Mouse (Mus musculus) neural tube, embryonic 13.5 days (tissue): ENCODE data around the gene Olfr417. TPM values are rescaled to one million over a fixed set of nuclear protein-coding genes. Genes with fewer than 3 reads are reported as not detected.
"Not testable (repeated sequence)": the region's sequence is repeated elsewhere in the genome, so short reads cannot be mapped to it uniquely, and the experiment has no call there.

Experiments used
- ATAC-seq: fragments of 200-750 bp; cut with Nextera tagmentation; 2 replicates; pipeline ENCODE4 v1.8.0; 2017; ENCODE audit warnings: low read depth, mild to moderate bottlenecking, moderate TSS enrichment, moderate library complexity
- H3K27ac ChIP-seq: fragments of 300-500 bp; sonication (generic); replicated peaks from 2 replicates; pipeline ENCODE4 v1.5.1; 2015; ENCODE audit warnings: moderate library complexity, mild to moderate bottlenecking, inconsistent platforms
- H3K27me3 ChIP-seq: fragments of 300-500 bp; sonication (generic); 2 replicates; pipeline ENCODE4 v1.6.1; 2015; ENCODE audit warnings: mild to moderate bottlenecking, inconsistent platforms
- H3K36me3 ChIP-seq: fragments of 300-500 bp; sonication (generic); 2 replicates; pipeline ENCODE4 v1.6.1; 2015; ENCODE audit warnings: mild to moderate bottlenecking, inconsistent platforms
- H3K4me1 ChIP-seq: fragments of 300-500 bp; sonication (generic); replicated peaks from 2 replicates; pipeline ENCODE4 v1.6.1; 2015; ENCODE audit warnings: inconsistent platforms
- H3K4me2 ChIP-seq: fragments of 300-500 bp; sonication (generic); 2 replicates; pipeline ENCODE4 v1.6.1; 2015; ENCODE audit warnings: inconsistent platforms, mild to moderate bottlenecking, moderate library complexity
- H3K4me3 ChIP-seq: fragments of 300-500 bp; sonication (generic); 2 replicates; pipeline ENCODE4 v1.5.1; 2015; ENCODE audit warnings: mild to moderate bottlenecking, inconsistent platforms
- H3K9ac ChIP-seq: fragments of 300-500 bp; sonication (generic); 2 replicates; pipeline ENCODE4 v1.6.1; 2015; ENCODE audit warnings: moderate library complexity, mild to moderate bottlenecking, inconsistent platforms
- H3K9me3 ChIP-seq: fragments of 300-500 bp; sonication (generic); 2 replicates; pipeline ENCODE4 v1.6.1; 2016; ENCODE audit warnings: inconsistent platforms
- WGBS: fragments of 180-500 bp; shearing (Covaris S2); methylation state at CpG from one replicate; pipeline ENCODE4 v1.1.7; 2015; 5-methylcytosine and 5-hydroxymethylcytosine counted together
- polyA plus RNA-seq: library from polyadenylated mRNA; unstranded; fragments of >200 nt; fragmentation: Nextera tagmentation; extraction: Ambion mirVana; gene quantifications from 2 replicates; pipeline ENCODE4 v1.2.1, GENCODE M21; 2015

The Olfr417 gene
- polyA plus RNA-seq = not detected in 2 replicates

GRCm38 (mm10) chr1:174364882-174365451 is at the start of gene Olfr417:
Olfr417 (plus strand) TSS chr1:174365122.
- WGBS = 81% methylated on average over 2 of the region's 2 CpGs

GRCm38 (mm10) chr1:174317308-174317707 is 47.6 kb upstream of the Olfr417 start:
- H3K27ac ChIP-seq = no peak overlapping the region
- H3K4me2 ChIP-seq = no peak overlapping the region
- H3K27me3 ChIP-seq = no peaks in the 10 kb centered on the region
- no peak overlapping the region for H3K9ac ChIP-seq
- H3K4me3 ChIP-seq = no peak overlapping the region
- no peaks in the 10 kb centered on the region for H3K4me1 ChIP-seq
- no peak for ATAC-seq
- no peaks in the 10 kb centered on the region for H3K36me3 ChIP-seq
- WGBS = 78% methylated on average over 2 of the region's 2 CpGs
- no peaks in the 10 kb centered on the region for H3K9me3 ChIP-seq

More at GRCm38 (mm10) chr1:174364882-174365451, at the start of gene Olfr417:
- Histone ChIP-seq H3K4me1 (no peaks in the 10 kb centered on the region), H3K4me2 (no peak within 1 kb of the TSS), H3K27ac (no peak within 1 kb of the TSS), H3K9ac (no peak within 1 kb of the TSS), H3K4me3 (no peak within 1 kb of the TSS), H3K9me3 (no peaks in the 10 kb centered on the region), H3K36me3 (no peaks in the 10 kb centered on the region), H3K27me3 (no peaks in the 10 kb centered on the region)
- ATAC-seq = no peak

- ATAC-seq = no peak
- Histone ChIP-seq H3K4me1 (no peaks in the 10 kb centered on the region), H3K9ac (no peak within 1 kb of the TSS), H3K27ac (no peak within 1 kb of the TSS), H3K9me3 (no peaks in the 10 kb centered on the region), H3K4me2 (no peak within 1 kb of the TSS), H3K27me3 (no peaks in the 10 kb centered on the region), H3K36me3 (no peaks in the 10 kb centered on the region), H3K4me3 (no peak within 1 kb of the TSS)
These were observed 34.7 kb upstream of the Olfr417 start, which contains the start of gene Mptx1 for GRCm38 (mm10) chr1:174330218-174330617. Mptx1 (plus strand) TSS chr1:174330518.

GRCm38 (mm10) chr1:174353636-174354035 is 11.3 kb upstream of the Olfr417 start:
- H3K27ac ChIP-seq, H3K4me2 ChIP-seq, H3K36me3 ChIP-seq, H3K27me3 ChIP-seq, H3K9ac ChIP-seq, H3K4me3 ChIP-seq, H3K4me1 ChIP-seq, H3K9me3 ChIP-seq, ATAC-seq: not testable (repeated sequence)
- WGBS = 89% methylated on average over 1 of the region's 1 CpGs

- WGBS = 75% methylated on average over 5 of the region's 5 CpGs
These were observed 10.3 kb upstream of the Olfr417 start for GRCm38 (mm10) chr1:174354640-174355039.

GRCm38 (mm10) chr1:174373799-174374198 is 8.9 kb downstream of the Olfr417 start:
- H3K4me2 ChIP-seq = no peak overlapping the region
- H3K4me1 ChIP-seq = no peaks in the 10 kb centered on the region
- no peak for ATAC-seq
- no peak overlapping the region for H3K9ac ChIP-seq
- H3K36me3 ChIP-seq = no peaks in the 10 kb centered on the region
- H3K9me3 ChIP-seq = no peaks in the 10 kb centered on the region
- 93% methylated on average over 3 of the region's 3 CpGs for WGBS
- no peak overlapping the region for H3K4me3 ChIP-seq
- no peaks in the 10 kb centered on the region for H3K27me3 ChIP-seq
- H3K27ac ChIP-seq = no peak overlapping the region

More at GRCm38 (mm10) chr1:174354640-174355039, 10.3 kb upstream of the Olfr417 start:
- H3K9me3 ChIP-seq = no peaks in the 10 kb centered on the region
- no peaks in the 10 kb centered on the region for H3K36me3 ChIP-seq
- no peak for ATAC-seq
- no peak overlapping the region for H3K4me2 ChIP-seq
- H3K27me3 ChIP-seq = no peaks in the 10 kb centered on the region
- no peak overlapping the region for H3K4me3 ChIP-seq
- no peak overlapping the region for H3K9ac ChIP-seq
- no peak overlapping the region for H3K27ac ChIP-seq
- H3K4me1 ChIP-seq = no peaks in the 10 kb centered on the region

GRCm38 (mm10) chr1:174390746-174391145 is 25.8 kb downstream of the Olfr417 start, which contains the start of gene Olfr248:
Olfr248 (plus strand) TSS chr1:174391046.
- Histone ChIP-seq H3K27ac (no peak within 1 kb of the TSS), H3K36me3 (no peaks in the 10 kb centered on the region), H3K4me1 (no peaks in the 10 kb centered on the region), H3K4me3 (no peak within 1 kb of the TSS), H3K27me3 (no peaks in the 10 kb centered on the region), H3K9me3 (no peaks in the 10 kb centered on the region), H3K4me2 (no peak within 1 kb of the TSS), H3K9ac (no peak within 1 kb of the TSS)
- 96% methylated on average over 2 of the region's 2 CpGs for WGBS
- no peak for ATAC-seq

- H3K36me3 ChIP-seq = no peaks in the 10 kb centered on the region
- H3K9ac ChIP-seq = no peak overlapping the region
- no peaks in the 10 kb centered on the region for H3K27me3 ChIP-seq
- no peaks in the 10 kb centered on the region for H3K9me3 ChIP-seq
- H3K4me1 ChIP-seq = no peaks in the 10 kb centered on the region
- no peak for ATAC-seq
- no peak overlapping the region for H3K27ac ChIP-seq
- no peak overlapping the region for H3K4me2 ChIP-seq
- 95% methylated on average over 4 of the region's 4 CpGs for WGBS
- no peak overlapping the region for H3K4me3 ChIP-seq
These were observed 58.0 kb downstream of the Olfr417 start for GRCm38 (mm10) chr1:174422959-174423358.

- Histone ChIP-seq H3K4me2 (no peak within 1 kb of the TSS), H3K9me3 (no peaks in the 10 kb centered on the region), H3K36me3 (no peaks in the 10 kb centered on the region), H3K27ac (no peak within 1 kb of the TSS), H3K9ac (no peak within 1 kb of the TSS), H3K4me1 (no peaks in the 10 kb centered on the region), H3K4me3 (no peak within 1 kb of the TSS), H3K27me3 (no peaks in the 10 kb centered on the region)
- 64% methylated on average over 1 of the region's 1 CpGs for WGBS
- ATAC-seq = no peak
These were observed 58.8 kb downstream of the Olfr417 start, which contains the start of gene Olfr414 for GRCm38 (mm10) chr1:174423764-174424163. Olfr414 (plus strand) TSS chr1:174424064.

Other genes starting within 250 kb of the Olfr417 start
- not detected in 2 replicates for gene Olfr231, start 244.0 kb upstream of the Olfr417 start, polyA plus RNA-seq
- gene Olfr424, start 233.6 kb upstream of the Olfr417 start, polyA plus RNA-seq = not detected in 2 replicates
- gene Olfr420, start 209.5 kb upstream of the Olfr417 start, polyA plus RNA-seq = not detected in 2 replicates
- 0.12 and 0.14 TPM in 2 replicates for gene Spta1, start 192.3 kb upstream of the Olfr417 start, polyA plus RNA-seq
- not detected in 2 replicates for gene Olfr419, start 113.1 kb upstream of the Olfr417 start, polyA plus RNA-seq
- not detected in 2 replicates for gene Mptx1, start 34.6 kb upstream of the Olfr417 start, polyA plus RNA-seq
- gene Olfr248, start 25.9 kb downstream of the Olfr417 start, polyA plus RNA-seq = not detected in 2 replicates
- gene Olfr414, start 58.9 kb downstream of the Olfr417 start, polyA plus RNA-seq = not detected in 2 replicates
- not detected in 2 replicates for gene Olfr220, start 77.0 kb downstream of the Olfr417 start, polyA plus RNA-seq
- 8.1 and 8.5 TPM in 2 replicates for gene Fmn2, start 136.7 kb downstream of the Olfr417 start, polyA plus RNA-seq